Mouse (Mus musculus): ENCODE measurements around the gene Mcub.
A peak's percentile ranks its signal among the peaks of the same experiment; 100 is the strongest.

Mcub gene

DNA sequence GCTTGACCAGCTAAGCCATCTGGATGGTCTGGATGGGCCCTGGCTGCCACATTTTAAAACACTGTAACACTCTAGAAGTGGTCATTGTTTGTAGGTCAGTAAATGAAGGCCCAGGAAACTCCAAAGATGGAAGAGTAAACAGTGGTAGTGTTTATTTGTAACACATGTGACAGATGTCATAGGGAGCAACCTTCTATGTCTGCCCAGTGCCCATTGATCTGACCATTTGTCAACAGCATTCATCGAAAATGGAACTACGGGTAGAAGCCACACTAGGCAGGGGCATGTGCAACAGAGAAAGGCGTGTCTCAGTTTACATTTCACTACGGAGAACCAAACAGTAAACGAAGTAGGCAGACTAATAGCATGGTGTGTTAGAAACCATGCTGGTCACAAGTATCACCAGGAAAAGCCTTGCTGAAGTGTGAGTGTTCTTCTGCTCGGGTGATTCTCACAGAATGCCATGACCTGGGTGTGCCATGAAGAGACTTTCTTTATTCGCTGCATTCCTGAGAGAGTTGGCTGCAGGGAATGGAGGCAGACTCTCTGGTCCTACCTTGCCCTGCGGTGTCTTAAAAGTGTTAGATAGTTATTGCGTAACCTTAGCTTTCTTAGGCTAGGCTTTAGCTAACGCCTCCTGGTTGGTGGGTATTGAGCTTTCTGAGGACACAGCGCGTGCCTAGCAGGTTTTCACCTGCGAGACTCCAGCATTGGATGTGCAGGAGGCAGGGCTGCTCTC is 82.1 kb downstream of the Mcub start:
- no peak for DNase-seq

GRCm38 (mm10) chr3:129886430-129886829 is 83.6 kb downstream of the Mcub start:
- DNase-seq, result peak; percentile 28 to 35

DNA sequence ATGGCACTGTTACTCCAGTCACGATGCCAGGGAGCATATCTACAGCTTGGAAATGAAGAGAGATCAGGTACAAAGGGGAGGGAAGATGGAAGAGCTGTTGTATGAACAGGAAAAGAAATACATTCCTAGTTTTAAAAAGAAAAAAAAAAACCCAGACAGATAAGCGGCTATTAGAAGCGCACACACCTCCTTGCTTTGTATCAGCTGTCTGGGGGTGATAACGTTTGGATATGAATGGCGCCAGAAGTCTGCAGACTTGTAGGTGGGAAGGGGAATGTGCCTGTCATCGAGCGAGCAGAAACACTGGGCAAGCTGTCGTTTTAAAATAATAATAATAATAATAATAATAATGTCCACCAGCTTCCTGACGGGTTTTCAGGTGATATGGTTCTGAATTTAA is 84.4 kb downstream of the Mcub start:
- no peak for DNase-seq

DNA sequence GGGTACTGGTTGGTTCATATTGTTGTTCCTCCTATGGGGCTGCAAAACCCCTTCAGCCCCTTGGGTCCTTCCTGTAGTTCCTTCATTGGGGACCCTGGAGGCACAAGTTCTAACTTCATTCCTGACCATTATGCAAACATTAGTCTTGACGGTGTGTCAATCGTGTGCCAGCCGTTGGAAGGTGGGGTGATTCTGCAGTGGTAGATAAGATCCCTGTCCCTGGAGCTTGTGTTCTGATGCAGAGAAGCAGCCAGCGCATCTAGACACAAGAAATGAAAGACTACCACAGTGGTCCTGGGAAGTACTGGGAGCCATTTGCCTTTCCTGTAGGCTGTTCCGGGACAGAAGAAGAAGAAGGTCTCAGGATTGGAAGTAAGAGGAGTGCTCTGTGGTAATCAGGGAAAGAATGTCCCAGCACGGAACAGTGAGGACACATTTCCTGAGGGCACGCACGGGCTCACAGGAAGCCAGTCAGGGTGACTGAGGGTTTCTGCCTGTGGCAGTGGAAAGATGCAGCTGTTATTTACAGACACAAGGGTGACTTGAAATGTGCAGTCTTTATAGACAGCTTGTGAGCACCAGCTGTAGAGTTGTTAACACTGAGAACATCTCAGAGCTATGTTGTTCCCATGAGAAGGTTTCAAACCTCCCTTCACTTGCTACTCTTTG is 88.9 kb downstream of the Mcub start:
- no peak for DNase-seq

DNA sequence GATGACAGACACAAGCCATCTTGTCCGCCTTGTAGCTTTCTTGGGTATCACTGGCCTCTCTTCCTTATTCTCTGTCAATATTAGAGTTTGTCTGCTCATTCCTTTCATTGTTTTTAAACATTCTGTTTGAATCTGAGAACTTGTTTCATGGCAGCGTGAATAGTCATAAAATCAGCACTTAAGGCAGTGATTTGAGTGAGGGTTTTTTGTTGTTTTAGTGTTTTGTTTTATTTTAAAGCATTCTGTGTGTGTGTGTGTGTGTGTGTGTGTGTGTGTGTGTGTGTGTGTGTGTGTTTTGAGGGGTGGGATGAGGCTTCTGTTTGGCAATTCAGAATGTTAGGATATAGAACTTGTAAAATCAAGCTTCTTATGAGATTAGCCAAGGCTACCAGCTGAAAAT is 90.1 kb downstream of the Mcub start:
- no peak for DNase-seq

DNA sequence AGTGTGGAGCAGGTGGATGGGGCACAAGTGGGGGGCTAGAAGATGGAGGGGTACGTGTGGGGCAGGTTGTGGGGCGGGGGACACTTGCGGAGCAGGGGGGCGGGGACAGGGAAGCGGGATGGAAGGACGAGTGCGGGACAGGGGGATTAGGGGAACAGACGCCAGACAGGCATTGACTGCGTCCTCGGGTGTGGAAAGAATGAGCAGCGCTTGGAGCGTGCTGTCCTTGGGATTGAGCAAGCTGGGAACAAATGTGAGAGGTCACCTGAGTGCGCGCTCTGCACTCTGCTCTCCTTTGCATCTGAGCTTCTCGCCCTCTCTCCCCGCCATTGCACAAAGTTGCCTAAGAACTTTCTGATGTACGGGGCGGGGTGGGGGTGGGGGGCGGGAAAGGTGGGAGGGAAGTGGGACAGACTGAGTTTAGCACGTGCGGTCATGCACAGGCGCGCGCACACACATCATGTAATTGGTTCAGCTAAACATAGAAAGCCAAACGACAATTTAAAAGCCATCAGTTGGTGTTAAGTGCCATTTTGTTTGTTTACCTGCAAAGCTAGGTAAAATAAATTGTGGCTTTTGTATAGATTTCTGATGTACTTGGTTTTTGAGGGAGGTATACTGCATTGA is 90.8 kb downstream of the Mcub start:
- peak; percentile 34 to 36 for DNase-seq

- DNase-seq, result peak; percentile 82 to 86
These were observed 91.5 kb downstream of the Mcub start, which contains the start of gene Pla2g12a for GRCm38 (mm10) chr3:129878405-129879021. Gene Pla2g12a (plus strand): TSS chr3:129878606.

- no peak for DNase-seq
These were observed 92.7 kb downstream of the Mcub start for GRCm38 (mm10) chr3:129877327-129877726.
